Mouse (Mus musculus) myocyte (in vitro differentiated cells): ENCODE measurements around the gene Cbr2. TPM values are rescaled to one million over a fixed set of nuclear protein-coding genes. Genes with fewer than 3 reads are reported as not detected.

Source experiments
- H3K27me3 ChIP-seq: one replicate; pipeline ENCODE4 v1.6.1; 2011; ENCODE audit not compliant: control insufficient read depth, insufficient read depth, insufficient read length
- H3K36me3 ChIP-seq: one replicate; pipeline ENCODE4 v1.6.1; 2011; ENCODE audit not compliant: control insufficient read depth, insufficient read depth
- H3K4me2 ChIP-seq: one replicate; pipeline ENCODE4 v1.6.1; 2011; ENCODE audit warnings: low read depth, control low read depth
- H3K4me3 ChIP-seq: one replicate; pipeline ENCODE4 v1.5.1; 2011; ENCODE audit warnings: mild to moderate bottlenecking, control low read depth, moderate library complexity
- H3K79me2 ChIP-seq: one replicate; pipeline ENCODE4 v1.6.1; 2011; ENCODE audit not compliant: control insufficient read depth, insufficient read depth
- H3ac ChIP-seq: one replicate; pipeline ENCODE4 v1.6.1; 2011; ENCODE audit not compliant: control insufficient read depth, insufficient read length
- CEBPB ChIP-seq: IDR thresholded peaks from 2 replicates; pipeline ENCODE4 v1.6.1; 2011; ENCODE audit warnings: mild to moderate bottlenecking, moderate library complexity; ENCODE audit not compliant: poor library complexity, insufficient read depth, severe bottlenecking
- E2F4 ChIP-seq: IDR thresholded peaks from one replicate; pipeline ENCODE4 v1.6.1; 2011; ENCODE audit warnings: mild to moderate bottlenecking, control low read depth, moderate library complexity; ENCODE audit not compliant: insufficient read depth
- MAX ChIP-seq: IDR thresholded peaks from one replicate; pipeline ENCODE4 v1.6.1; 2011; ENCODE audit warnings: low read depth, mild to moderate bottlenecking, control low read depth
- MYOD1 ChIP-seq, 3 experiments: IDR thresholded peaks; one replicate each; pipeline ENCODE4 v1.6.1; 2011; ENCODE audit warnings: control low read depth in 2 of 3, low read depth in 2 of 3, mild to moderate bottlenecking in 2 of 3, moderate library complexity in 1 of 3; ENCODE audit not compliant: insufficient read length in 2 of 3, control insufficient read depth in 1 of 3
- MYOG ChIP-seq, 3 experiments: IDR thresholded peaks; one replicate each; pipeline ENCODE4 v1.6.1; 2011; ENCODE audit warnings: control low read depth in 2 of 3, low read depth in 2 of 3, mild to moderate bottlenecking in 2 of 3; ENCODE audit not compliant: insufficient read length in 2 of 3, control insufficient read depth in 1 of 3, insufficient read depth in 1 of 3
- POLR2A ChIP-seq: IDR thresholded peaks from one replicate; pipeline ENCODE4 v1.6.1; 2011; ENCODE audit warnings: low read depth, mild to moderate bottlenecking, control low read depth, moderate library complexity; ENCODE audit not compliant: insufficient read length
- POLR2AphosphoS2 ChIP-seq: IDR thresholded peaks from one replicate; pipeline ENCODE4 v1.6.1; 2011; ENCODE audit warnings: low read depth, control low read depth; ENCODE audit not compliant: insufficient read length
- REST ChIP-seq: IDR thresholded peaks from one replicate; pipeline ENCODE4 v1.6.1; 2011; ENCODE audit warnings: mild to moderate bottlenecking, control low read depth, moderate library complexity; ENCODE audit not compliant: insufficient read depth, insufficient read length
- SRF ChIP-seq: IDR thresholded peaks from one replicate; pipeline ENCODE4 v1.6.1; 2011; ENCODE audit warnings: low read depth; ENCODE audit not compliant: control insufficient read depth, insufficient read length
- TCF12 ChIP-seq: IDR thresholded peaks from one replicate; pipeline ENCODE4 v1.6.1; 2011; ENCODE audit warnings: mild to moderate bottlenecking, control low read depth; ENCODE audit not compliant: poor library complexity, insufficient read depth, severe bottlenecking
- TCF3 ChIP-seq: IDR thresholded peaks from one replicate; pipeline ENCODE4 v1.6.1; 2011; ENCODE audit warnings: low read depth, control low read depth; ENCODE audit not compliant: insufficient read length
- USF1 ChIP-seq: IDR thresholded peaks from one replicate; pipeline ENCODE4 v1.6.1; 2011; ENCODE audit warnings: low read depth, mild to moderate bottlenecking, control low read depth, moderate library complexity
- polyA plus RNA-seq: library from polyadenylated mRNA; unstranded; fragments of >200 nt; fragmentation: generic; extraction: Trizol; gene quantifications from one replicate; pipeline ENCODE4 v1.2.1, GENCODE M21; 2012; ENCODE audit warnings: missing spikeins

Gene Cbr2
- polyA plus RNA-seq, 1 experiment = 183 TPM

GRCm38 (mm10) chr11:120710672-120711071 is 21.2 kb downstream of the Cbr2 start:
- TF ChIP-seq TCF3 = no peak
- TF ChIP-seq POLR2AphosphoS2 = no peak
- no peak for TF ChIP-seq MAX
- no peak for TF ChIP-seq USF1
- no peaks in the 10 kb centered on the region for H3K27me3 ChIP-seq
- no peak overlapping the region for H3ac ChIP-seq
- no peak overlapping the region for H3K4me2 ChIP-seq
- no peaks in the 10 kb centered on the region for H3K79me2 ChIP-seq
- no peaks in the 10 kb centered on the region for H3K36me3 ChIP-seq
- no peak overlapping the region for H3K4me3 ChIP-seq

- no peaks in the 10 kb centered on the region for H3K27me3 ChIP-seq
- H3K4me3 ChIP-seq = no peak overlapping the region
- H3K4me2 ChIP-seq = no peak overlapping the region
- H3ac ChIP-seq = no peak overlapping the region
- TF ChIP-seq REST (no peak), MYOD1 (IDR thresholded peaks at IDR 0.05; ENCODE audit: control insufficient read depth in 1 of 3, insufficient read length in 2 of 3, low read depth in 2 of 3) (no peak), MAX (no peak), TCF12 (no peak), POLR2A (no peak), MYOG (IDR thresholded peaks at IDR 0.05; ENCODE audit: control insufficient read depth in 1 of 3, insufficient read depth in 1 of 3, insufficient read length in 2 of 3, low read depth in 2 of 3) (no peak), POLR2AphosphoS2 (no peak), CEBPB (no peak), TCF3 (no peak), E2F4 (no peak), USF1 (no peak), SRF (no peak)
- H3K79me2 ChIP-seq = no peaks in the 10 kb centered on the region
- H3K36me3 ChIP-seq = no peaks in the 10 kb centered on the region
These were observed 22.4 kb downstream of the Cbr2 start for GRCm38 (mm10) chr11:120709551-120709950.

- no peak overlapping the region for H3K4me2 ChIP-seq
- no peaks in the 10 kb centered on the region for H3K79me2 ChIP-seq
- H3K4me3 ChIP-seq = no peak overlapping the region
- no peaks in the 10 kb centered on the region for H3K36me3 ChIP-seq
- H3ac ChIP-seq = no peak overlapping the region
- no peaks in the 10 kb centered on the region for H3K27me3 ChIP-seq
- TF ChIP-seq MYOD1 (IDR thresholded peaks at IDR 0.05; ENCODE audit: control insufficient read depth in 1 of 3, insufficient read length in 2 of 3, low read depth in 2 of 3) = no peak
- no peak for TF ChIP-seq SRF
- no peak for TF ChIP-seq TCF3
- TF ChIP-seq REST = no peak
- no peak for TF ChIP-seq TCF12
- TF ChIP-seq MYOG (IDR thresholded peaks at IDR 0.05; ENCODE audit: control insufficient read depth in 1 of 3, insufficient read depth in 1 of 3, insufficient read length in 2 of 3, low read depth in 2 of 3) = no peak
- TF ChIP-seq MAX = no peak
- no peak for TF ChIP-seq POLR2AphosphoS2
- TF ChIP-seq POLR2A = no peak
- TF ChIP-seq USF1 = no peak
- TF ChIP-seq E2F4 = no peak
- TF ChIP-seq CEBPB = no peak
These were observed 23.9 kb downstream of the Cbr2 start for GRCm38 (mm10) chr11:120707969-120708368.

DNA sequence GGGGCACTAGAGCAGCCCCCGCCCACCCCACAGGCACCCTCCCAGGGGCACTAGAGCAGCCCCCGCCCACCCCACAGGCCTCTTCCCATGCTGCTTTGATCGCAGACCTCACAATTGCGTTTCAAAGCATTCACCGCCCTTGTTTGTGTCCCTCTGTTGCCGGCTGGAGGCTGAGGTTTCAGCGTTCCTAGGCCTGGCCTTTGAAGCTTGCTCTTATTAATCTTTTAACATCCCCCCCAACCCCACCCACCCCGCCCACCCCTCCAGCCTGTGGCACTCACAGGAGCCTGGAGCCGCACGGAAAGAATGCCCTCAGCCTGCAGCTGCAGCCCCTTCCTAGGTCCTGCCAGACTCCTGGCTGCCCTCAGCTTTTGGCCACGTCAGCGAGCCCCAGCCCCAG is 24.7 kb downstream of the Cbr2 start:
- TF ChIP-seq TCF12 (no peak), POLR2A (no peak), POLR2AphosphoS2 (no peak), REST (no peak), MYOG (IDR thresholded peaks at IDR 0.05; ENCODE audit: control insufficient read depth in 1 of 3, insufficient read depth in 1 of 3, insufficient read length in 2 of 3, low read depth in 2 of 3) (no peak), MAX (no peak), SRF (no peak), CEBPB (no peak), MYOD1 (IDR thresholded peaks at IDR 0.05; ENCODE audit: control insufficient read depth in 1 of 3, insufficient read length in 2 of 3, low read depth in 2 of 3) (no peak), E2F4 (no peak), USF1 (no peak), TCF3 (no peak)
- H3K27me3 ChIP-seq = no peaks in the 10 kb centered on the region
- H3K4me3 ChIP-seq = no peak overlapping the region
- H3K36me3 ChIP-seq = peaks cover 3% of the 10 kb centered on the region
- H3ac ChIP-seq = no peak overlapping the region
- H3K4me2 ChIP-seq = no peak overlapping the region
- H3K79me2 ChIP-seq = no peaks in the 10 kb centered on the region

DNA sequence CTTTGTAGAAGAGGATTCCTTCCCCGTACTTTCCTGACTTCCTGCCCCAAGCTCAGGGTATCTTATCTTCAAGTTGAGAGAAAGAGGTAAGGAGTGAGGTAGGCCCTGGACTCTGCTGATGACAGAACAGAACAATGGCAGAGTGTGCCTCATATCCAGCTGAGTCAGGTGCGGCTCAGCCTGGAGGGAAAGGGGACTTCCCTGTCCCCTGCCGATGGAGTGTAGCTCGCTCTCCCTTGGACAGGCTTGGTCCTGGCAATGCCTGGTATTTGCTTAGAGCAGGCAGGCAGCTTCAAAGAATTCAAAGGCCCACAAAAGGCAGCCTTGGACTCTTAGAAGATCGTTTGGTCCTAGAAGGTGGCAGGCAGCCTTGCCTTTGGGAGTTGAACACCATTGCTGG is 25.8 kb downstream of the Cbr2 start:
- TF ChIP-seq POLR2AphosphoS2 = no peak
- no peak for TF ChIP-seq REST
- no peak for TF ChIP-seq CEBPB
- TF ChIP-seq TCF3 = no peak
- TF ChIP-seq USF1 = no peak
- TF ChIP-seq MAX = no peak
- no peak for TF ChIP-seq SRF
- no peak for TF ChIP-seq MYOD1 (IDR thresholded peaks at IDR 0.05; ENCODE audit: control insufficient read depth in 1 of 3, insufficient read length in 2 of 3, low read depth in 2 of 3)
- no peak for TF ChIP-seq MYOG (IDR thresholded peaks at IDR 0.05; ENCODE audit: control insufficient read depth in 1 of 3, insufficient read depth in 1 of 3, insufficient read length in 2 of 3, low read depth in 2 of 3)
- TF ChIP-seq POLR2A = no peak
- no peak for TF ChIP-seq E2F4
- TF ChIP-seq TCF12 = no peak
- Histone ChIP-seq H3ac (no peak overlapping the region), H3K4me2 (no peak overlapping the region), H3K36me3 (peaks cover 3% of the 10 kb centered on the region), H3K79me2 (no peaks in the 10 kb centered on the region), H3K27me3 (no peaks in the 10 kb centered on the region), H3K4me3 (no peak overlapping the region)
